Mouse (Mus musculus) heart, embryonic 15.5 days (tissue): ENCODE data around the gene Adcy6. TPM values are rescaled to one million over a fixed set of nuclear protein-coding genes. Genes with fewer than 3 reads are reported as not detected.

ENCODE experiments used
- ATAC-seq: fragments of 200-750 bp; cut with Nextera tagmentation; replicated peaks from 2 replicates; pipeline ENCODE4 v1.8.0; 2017; ENCODE audit warnings: low read depth, moderate TSS enrichment; ENCODE audit not compliant: insufficient number of reproducible peaks, insufficient read depth, low FRiP score
- H3K27ac ChIP-seq: fragments of 300-500 bp; sonication (generic); 2 replicates; pipeline ENCODE4 v1.5.1; 2015; ENCODE audit warnings: mild to moderate bottlenecking, inconsistent platforms
- H3K27me3 ChIP-seq: fragments of 300-500 bp; sonication (generic); 2 replicates; pipeline ENCODE4 v1.6.1; 2015; ENCODE audit warnings: inconsistent platforms
- H3K36me3 ChIP-seq: fragments of 300-500 bp; sonication (generic); 2 replicates; pipeline ENCODE4 v1.6.1; 2015; ENCODE audit warnings: mild to moderate bottlenecking, inconsistent platforms
- H3K4me1 ChIP-seq: fragments of 300-500 bp; sonication (generic); replicated peaks from 2 replicates; pipeline ENCODE4 v1.6.1; 2015; ENCODE audit warnings: inconsistent platforms
- H3K4me2 ChIP-seq: fragments of 300-500 bp; sonication (generic); 2 replicates; pipeline ENCODE4 v1.6.1; 2015; ENCODE audit warnings: inconsistent platforms, mild to moderate bottlenecking, moderate library complexity
- H3K4me3 ChIP-seq: fragments of 300-500 bp; sonication (generic); 2 replicates; pipeline ENCODE4 v1.5.1; 2015; ENCODE audit warnings: mild to moderate bottlenecking, inconsistent platforms
- H3K9ac ChIP-seq: fragments of 300-500 bp; sonication (generic); 2 replicates; pipeline ENCODE4 v1.6.1; 2015; ENCODE audit warnings: mild to moderate bottlenecking, inconsistent platforms
- H3K9me3 ChIP-seq: fragments of 300-500 bp; sonication (generic); replicated peaks from 2 replicates; pipeline ENCODE4 v1.6.1; 2016; ENCODE audit warnings: inconsistent platforms
- WGBS: fragments of 180-500 bp; shearing (Covaris S2); methylation state at CpG from one replicate; pipeline ENCODE4 v1.1.7; 2015; ENCODE audit warnings: mixed read lengths; 5-methylcytosine and 5-hydroxymethylcytosine counted together
- polyA plus RNA-seq: library from polyadenylated mRNA; unstranded; fragments of >200 nt; fragmentation: Nextera tagmentation; extraction: Ambion mirVana; gene quantifications from 2 replicates; pipeline ENCODE4 v1.2.1, GENCODE M21; 2015

Adcy6 gene
- polyA plus RNA-seq, 1 experiment from 2014 or later: 36.5 TPM

DNA sequence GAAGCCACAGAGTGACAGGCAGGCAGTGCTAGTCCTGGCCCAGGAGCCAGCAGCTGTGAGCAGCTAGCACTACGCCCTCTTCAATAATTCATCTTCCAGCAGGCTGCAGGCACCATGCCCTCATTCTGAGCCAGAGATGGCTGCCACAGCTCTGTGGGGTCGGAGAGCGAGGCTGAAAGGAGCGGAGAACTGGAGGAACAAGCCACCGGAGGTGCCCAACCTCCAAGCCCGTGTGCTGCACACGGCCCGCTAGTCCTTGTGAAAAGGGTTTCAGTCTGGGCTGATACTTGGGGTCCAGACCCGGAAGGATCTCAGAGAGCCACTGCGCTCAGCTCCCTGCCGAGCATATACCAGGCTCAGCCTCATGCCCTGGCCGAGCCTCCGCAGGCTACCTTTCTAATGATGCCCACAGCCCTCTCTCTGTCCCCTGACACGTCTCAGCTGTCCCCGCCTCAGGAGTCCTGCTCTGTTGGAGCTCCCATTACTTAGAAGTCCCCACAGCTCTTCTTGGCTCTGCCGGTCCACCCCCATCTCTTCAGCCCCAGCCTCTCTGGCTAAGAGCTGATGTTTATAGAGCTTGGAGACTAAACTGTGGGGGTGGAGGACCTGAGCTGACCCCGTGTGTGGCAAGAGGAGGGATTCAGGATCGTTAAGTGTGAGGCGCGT, 18.8 kb upstream of the Adcy6 start:
- WGBS: 14% methylated on average over 20 of the region's 20 CpGs

DNA sequence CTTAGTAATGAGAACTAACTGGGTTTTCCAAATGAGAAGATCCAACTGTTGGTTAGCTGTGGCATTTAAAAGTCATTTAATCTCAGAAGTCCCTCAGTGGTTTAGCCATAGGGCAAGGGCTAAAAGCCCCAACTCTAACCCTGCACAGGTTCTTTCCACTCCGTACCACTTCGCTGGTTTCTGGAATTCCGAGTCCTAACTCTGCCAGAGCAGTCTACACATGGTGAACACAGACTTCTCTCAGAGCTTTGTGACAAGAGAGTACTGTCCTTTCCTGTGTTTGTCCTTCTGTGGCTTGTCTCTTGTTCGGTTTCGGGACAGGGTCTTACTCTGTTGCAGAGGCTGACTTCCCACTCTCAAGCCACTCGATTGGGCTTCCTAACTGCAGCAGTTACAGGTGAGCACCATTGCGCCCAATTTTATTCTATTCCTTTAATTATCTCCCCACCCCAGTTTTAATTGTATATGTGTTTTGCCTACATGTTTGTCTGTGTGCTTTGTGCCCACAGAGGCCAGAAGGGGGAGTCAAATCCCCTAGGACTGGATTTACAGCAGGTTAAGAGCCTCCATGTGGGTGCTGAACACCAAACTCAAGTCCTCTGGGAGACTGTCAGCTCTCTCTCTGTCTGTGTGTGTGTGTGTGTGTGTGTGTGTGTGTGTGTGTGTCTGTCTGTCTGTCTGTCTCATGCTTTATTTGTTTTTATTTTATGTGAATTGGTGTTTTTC, 16.8 kb upstream of the Adcy6 start:
- Histone ChIP-seq H3K27ac (peak overlapping the region; percentile 8; the same call in 1 of the 2 replicates), H3K4me2 (peak overlapping the region; percentile 33), H3K27me3 (peaks cover 34% of the 10 kb centered on the region), H3K4me1 (peaks cover 46% of the 10 kb centered on the region), H3K4me3 (no peak overlapping the region), H3K9ac (no peak overlapping the region), H3K36me3 (no peaks in the 10 kb centered on the region), H3K9me3 (no peaks in the 10 kb centered on the region)
- WGBS: 79% methylated on average over 7 of the region's 7 CpGs
- no peak for ATAC-seq

More for the DNA sequence above, 18.8 kb upstream of the Adcy6 start:
- Histone ChIP-seq H3K36me3 (no peaks in the 10 kb centered on the region), H3K27me3 (peaks cover 45% of the 10 kb centered on the region), H3K27ac (0 out of 2 replicates have a peak overlapping the region, but pooled peaks have one; percentile 24), H3K4me1 (peaks cover 56% of the 10 kb centered on the region), H3K4me3 (peak overlapping the region; percentile 14), H3K9ac (no peak overlapping the region), H3K4me2 (peak overlapping the region; percentile 48), H3K9me3 (no peaks in the 10 kb centered on the region)
- no peak for ATAC-seq

DNA sequence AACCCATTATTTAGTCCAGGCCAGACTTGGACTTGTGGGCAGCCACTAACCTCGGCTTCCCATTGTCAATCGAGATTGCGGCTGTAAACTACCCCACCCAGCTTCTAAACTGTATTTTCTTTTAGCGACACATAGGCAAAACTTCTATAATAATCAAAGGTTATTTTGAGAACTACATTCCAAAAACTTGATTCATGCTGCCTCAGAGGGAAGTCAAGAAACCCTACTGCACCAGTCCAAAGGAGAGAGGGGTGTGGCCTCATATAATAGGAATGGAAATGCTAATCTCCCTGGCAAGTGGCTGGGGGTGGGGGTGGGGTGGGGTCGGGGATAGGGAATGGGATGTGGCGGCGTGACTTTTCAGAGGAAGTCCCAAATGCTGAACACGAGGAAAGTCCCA, 16.2 kb upstream of the Adcy6 start:
- Histone ChIP-seq H3K27ac (peak overlapping the region; percentile 8), H3K9ac (no peak overlapping the region), H3K4me3 (no peak overlapping the region), H3K27me3 (peaks cover 28% of the 10 kb centered on the region), H3K4me1 (peaks cover 40% of the 10 kb centered on the region), H3K9me3 (no peaks in the 10 kb centered on the region), H3K4me2 (peak overlapping the region; percentile 33), H3K36me3 (no peaks in the 10 kb centered on the region)
- ATAC-seq: no peak
- 16% methylated on average over 8 of the region's 8 CpGs for WGBS

DNA sequence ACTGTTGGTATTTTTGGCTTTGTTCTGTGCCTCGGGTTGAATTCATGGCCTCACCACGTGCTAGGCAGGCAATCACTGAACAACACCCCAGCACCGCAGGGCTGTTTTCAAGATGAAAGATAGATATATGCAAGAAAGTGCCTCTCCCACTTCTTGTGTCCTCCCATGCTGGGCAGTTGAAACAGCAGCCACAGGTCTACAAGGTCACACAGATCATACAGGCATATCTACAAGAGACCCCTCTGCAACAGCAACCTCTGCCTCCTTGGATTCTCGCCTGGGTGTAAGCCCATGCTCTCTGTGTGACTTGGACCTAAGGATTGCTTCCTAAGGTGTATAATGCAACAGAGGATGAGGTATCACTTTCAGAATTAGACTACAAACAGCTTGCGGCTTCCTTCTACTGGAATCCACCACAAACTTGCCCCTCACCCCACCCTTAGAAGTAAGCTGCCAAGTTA, 13.5 kb upstream of the Adcy6 start:
- Histone ChIP-seq H3K27me3 (peaks cover 11% of the 10 kb centered on the region; the same call in 1 of the 2 replicates), H3K4me1 (peaks cover 18% of the 10 kb centered on the region), H3K27ac (no peak overlapping the region), H3K9ac (no peak overlapping the region), H3K9me3 (no peaks in the 10 kb centered on the region), H3K36me3 (no peaks in the 10 kb centered on the region), H3K4me2 (no peak overlapping the region), H3K4me3 (no peak overlapping the region)
- ATAC-seq: no peak
- 43% methylated on average over 5 of the region's 5 CpGs for WGBS

DNA sequence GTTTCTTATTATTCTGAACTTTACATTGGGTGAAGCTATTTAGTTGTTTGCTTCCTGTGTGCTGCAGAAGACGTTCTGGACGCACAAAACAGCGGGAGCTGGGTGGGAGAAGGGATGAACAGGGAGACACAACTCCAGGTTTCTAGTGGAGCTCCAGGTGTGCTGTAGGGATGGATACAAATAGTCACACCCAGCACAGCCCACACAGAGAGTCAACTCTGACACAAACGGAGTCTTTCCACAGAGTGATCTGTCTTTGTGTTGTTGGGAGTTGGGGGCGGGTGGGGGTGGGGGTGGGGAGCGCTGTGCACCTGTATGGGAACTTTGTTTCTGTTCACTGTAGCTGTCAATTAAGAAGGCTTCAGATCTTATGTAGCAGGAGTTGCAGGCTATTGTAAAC, 12.8 kb upstream of the Adcy6 start:
- Histone ChIP-seq H3K4me2 (no peak overlapping the region), H3K4me3 (no peak overlapping the region), H3K36me3 (no peaks in the 10 kb centered on the region), H3K9ac (no peak overlapping the region), H3K9me3 (no peaks in the 10 kb centered on the region), H3K27ac (no peak overlapping the region), H3K27me3 (0 out of 2 replicates have a peak, but pooled peaks cover 7% of the 10 kb centered on the region), H3K4me1 (peaks cover 14% of the 10 kb centered on the region)
- no peak for ATAC-seq
- WGBS: 34% methylated on average over 6 of the region's 6 CpGs

DNA sequence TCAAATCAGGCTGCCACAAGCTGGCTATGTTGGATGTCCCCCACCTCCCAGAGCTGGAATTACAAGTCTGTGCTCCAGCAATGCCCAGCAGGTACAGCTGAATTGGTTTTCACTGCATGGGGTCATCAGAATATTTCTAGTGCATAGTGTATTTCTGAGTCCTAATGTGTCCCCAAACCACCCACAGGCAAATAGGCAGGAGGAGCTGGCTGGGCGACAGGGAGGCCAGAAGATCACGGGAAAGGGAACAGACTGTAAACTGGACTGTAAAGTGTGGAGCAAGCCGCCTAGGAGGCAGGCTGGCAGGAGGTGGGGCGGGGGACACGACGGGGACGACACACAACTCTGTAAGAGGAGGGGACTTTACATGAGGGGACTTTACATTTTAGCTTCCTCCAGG, 12.3 kb upstream of the Adcy6 start:
- 22% methylated on average over 7 of the region's 7 CpGs for WGBS
- no peak overlapping the region for H3K4me3 ChIP-seq

DNA sequence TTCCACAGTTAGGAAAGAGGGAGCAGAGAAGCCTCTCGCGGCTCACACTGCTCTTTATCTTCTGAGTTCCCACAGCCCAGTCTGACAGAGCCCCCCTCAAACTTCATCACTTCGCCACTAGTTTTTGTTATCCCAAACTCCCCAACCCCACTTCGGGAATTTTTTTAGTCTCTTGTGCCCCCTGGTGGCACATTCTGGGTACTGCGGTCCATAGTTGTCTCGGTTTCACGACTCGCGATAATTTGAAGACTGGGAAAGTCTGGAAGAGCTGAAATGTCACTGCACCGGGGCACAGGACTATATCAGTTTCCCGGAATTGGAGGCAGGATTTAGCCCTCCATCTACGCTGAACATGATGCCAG, 7.3 kb upstream of the Adcy6 start:
- Histone ChIP-seq H3K4me2 (peak overlapping the region; percentile 43), H3K36me3 (no peaks in the 10 kb centered on the region), H3K9me3 (no peaks in the 10 kb centered on the region), H3K27ac (no peak overlapping the region), H3K27me3 (0 out of 2 replicates have a peak, but pooled peaks cover 2% of the 10 kb centered on the region), H3K9ac (no peak overlapping the region), H3K4me3 (no peak overlapping the region), H3K4me1 (peaks cover 35% of the 10 kb centered on the region)
- WGBS: 1% methylated on average over 12 of the region's 12 CpGs
- ATAC-seq: no peak

More for the DNA sequence above, 12.3 kb upstream of the Adcy6 start:
- Histone ChIP-seq H3K4me1 (peaks cover 14% of the 10 kb centered on the region), H3K36me3 (no peaks in the 10 kb centered on the region), H3K27me3 (0 out of 2 replicates have a peak, but pooled peaks cover 7% of the 10 kb centered on the region), H3K27ac (no peak overlapping the region), H3K9me3 (no peaks in the 10 kb centered on the region), H3K4me2 (0 out of 2 replicates have a peak overlapping the region, but pooled peaks have one; percentile 2), H3K9ac (no peak overlapping the region)
- no peak for ATAC-seq

DNA sequence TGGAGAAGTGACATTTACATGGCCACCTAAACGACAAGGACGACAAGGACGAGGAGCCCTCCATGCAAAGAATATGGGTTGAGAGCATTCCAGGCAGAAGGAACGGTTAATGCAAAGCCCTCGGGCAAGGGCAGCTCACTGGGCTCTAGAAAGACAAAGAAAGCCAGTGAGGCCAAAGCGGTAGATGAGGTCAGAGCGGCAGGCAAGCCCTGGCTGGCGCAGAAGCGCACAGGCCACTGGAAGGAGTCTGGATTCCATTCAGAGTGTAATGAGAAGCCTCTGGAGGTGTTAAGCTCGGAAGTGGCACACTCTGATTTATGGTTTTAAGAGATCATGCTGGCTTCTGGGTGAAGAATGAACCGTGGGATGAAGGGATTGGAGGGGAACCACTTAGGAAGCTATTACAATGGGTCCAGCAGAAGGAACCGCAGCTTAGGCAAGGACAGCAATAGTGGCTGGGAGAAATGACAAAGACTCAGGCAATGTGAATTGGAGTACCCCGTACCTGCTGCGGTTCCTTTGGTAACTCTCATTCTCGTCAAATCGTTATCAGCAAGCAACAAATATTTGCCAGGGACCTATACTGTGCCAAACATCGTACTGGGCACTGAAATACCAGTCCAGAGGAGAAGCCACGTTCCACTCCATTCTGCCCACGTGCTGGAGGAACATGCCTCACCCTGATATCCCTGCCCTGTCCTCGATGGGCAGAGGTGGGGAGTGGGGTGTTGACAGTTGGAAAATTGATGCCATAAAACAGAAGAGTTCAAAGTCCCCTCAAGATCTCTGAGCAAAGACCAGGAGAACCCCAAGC, 6.7 kb upstream of the Adcy6 start:
- 28% methylated on average over 20 of the region's 20 CpGs for WGBS
- no peaks in the 10 kb centered on the region for H3K36me3 ChIP-seq
- H3K4me2 ChIP-seq: peak overlapping the region; percentile 43
- H3K27ac ChIP-seq: peak overlapping the region; percentile 78
- peaks cover 34% of the 10 kb centered on the region for H3K4me1 ChIP-seq
- no peak for ATAC-seq
- no peak overlapping the region for H3K4me3 ChIP-seq
- H3K9ac ChIP-seq: no peak overlapping the region
- H3K9me3 ChIP-seq: no peaks in the 10 kb centered on the region
- H3K27me3 ChIP-seq: no peaks in the 10 kb centered on the region

DNA sequence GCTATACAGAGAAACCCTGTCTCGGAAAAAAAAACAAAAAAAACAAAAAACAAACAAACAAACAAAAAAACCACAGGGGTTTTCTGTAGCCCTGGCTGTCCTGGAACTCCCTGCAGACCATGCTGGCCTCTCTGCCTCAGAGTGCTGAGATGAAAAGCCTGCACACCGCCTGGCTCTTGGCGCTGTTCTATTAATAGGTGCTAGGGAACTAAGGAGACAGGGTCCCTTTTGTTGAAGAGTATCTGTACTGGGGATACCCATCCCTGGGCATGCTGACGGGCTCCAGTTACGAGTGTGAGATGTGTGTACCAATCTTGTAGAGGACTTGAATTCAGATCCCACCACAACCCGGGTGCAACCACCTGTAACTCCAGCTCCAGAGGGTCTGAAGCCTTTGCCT, 5.9 kb upstream of the Adcy6 start:
- H3K36me3 ChIP-seq: no peaks in the 10 kb centered on the region
- no peak overlapping the region for H3K9ac ChIP-seq
- peak overlapping the region; percentile 78; the same call in 1 of the 2 replicates for H3K27ac ChIP-seq
- no peak overlapping the region for H3K4me2 ChIP-seq
- H3K27me3 ChIP-seq: no peaks in the 10 kb centered on the region
- WGBS: 49% methylated on average over 6 of the region's 6 CpGs
- H3K9me3 ChIP-seq: no peaks in the 10 kb centered on the region
- no peak for ATAC-seq
- no peak overlapping the region for H3K4me3 ChIP-seq
- peaks cover 34% of the 10 kb centered on the region for H3K4me1 ChIP-seq

DNA sequence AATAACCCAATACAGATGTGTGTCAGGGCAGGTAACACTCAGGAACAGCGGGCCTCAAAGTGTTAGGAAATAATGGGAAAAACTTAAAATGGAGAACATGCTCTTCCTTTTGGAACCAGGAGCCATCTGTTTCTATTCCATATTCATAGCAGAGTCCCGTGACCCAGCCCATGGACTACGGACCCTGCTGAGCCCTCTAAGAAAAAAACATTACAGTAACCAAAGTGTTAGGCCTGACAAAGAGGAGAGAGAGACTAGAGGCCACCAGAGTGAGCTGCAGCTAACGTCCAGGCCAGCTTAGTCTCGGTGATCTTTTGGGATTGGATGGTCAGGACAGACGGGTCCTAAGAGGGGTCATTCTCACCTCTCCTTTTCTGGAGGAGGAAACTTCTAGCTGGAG, 5.1 kb upstream of the Adcy6 start:
- peak overlapping the region; percentile 78 for H3K27ac ChIP-seq
- H3K9me3 ChIP-seq: no peaks in the 10 kb centered on the region
- peak overlapping the region; percentile 11; the same call in 1 of the 2 replicates for H3K9ac ChIP-seq
- no peak overlapping the region for H3K4me2 ChIP-seq
- no peaks in the 10 kb centered on the region for H3K36me3 ChIP-seq
- no peaks in the 10 kb centered on the region for H3K27me3 ChIP-seq
- H3K4me3 ChIP-seq: no peak overlapping the region
- peaks cover 34% of the 10 kb centered on the region for H3K4me1 ChIP-seq
- WGBS: 53% methylated on average over 6 of the region's 6 CpGs
- no peak for ATAC-seq

DNA sequence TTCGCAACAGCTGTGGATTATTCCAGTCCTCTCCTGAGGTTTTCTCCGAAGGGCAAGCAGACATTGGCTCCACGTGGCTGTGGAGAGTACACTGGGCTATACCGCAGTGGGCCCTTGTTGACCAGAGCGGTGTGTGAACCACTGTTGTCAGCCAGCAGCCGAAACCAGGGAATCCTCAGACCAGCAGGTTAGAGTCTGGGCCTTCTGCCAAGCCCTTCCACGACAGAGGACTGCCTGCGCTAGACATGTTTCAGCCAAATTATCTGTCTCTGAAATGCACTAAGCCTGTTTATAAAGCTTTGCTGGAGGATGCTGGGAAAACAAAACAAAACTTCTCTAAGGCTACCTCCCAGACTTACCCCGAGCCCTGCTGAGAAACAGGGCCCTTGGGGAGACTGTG, 4.7 kb upstream of the Adcy6 start:
- H3K9me3 ChIP-seq: no peaks in the 10 kb centered on the region
- WGBS: 31% methylated on average over 9 of the region's 9 CpGs
- peak overlapping the region; percentile 78 for H3K27ac ChIP-seq
- no peak overlapping the region for H3K9ac ChIP-seq
- H3K4me2 ChIP-seq: no peak overlapping the region
- H3K4me1 ChIP-seq: peaks cover 34% of the 10 kb centered on the region
- no peaks in the 10 kb centered on the region for H3K27me3 ChIP-seq
- ATAC-seq: no peak
- H3K4me3 ChIP-seq: no peak overlapping the region
- H3K36me3 ChIP-seq: no peaks in the 10 kb centered on the region
